Mouse (Mus musculus): ENCODE results near the gene Fbxw25.
"Not testable (repeated sequence)": the region's sequence is repeated elsewhere in the genome, so short reads cannot be mapped to it uniquely, and the experiment has no call there.

Gene Fbxw25

GRCm38 (mm10) chr9:109664552-109664951, at the start of gene Fbxw25:
Fbxw25 (minus strand) TSS chr9:109664652.
- DNase-seq (ENCODE audit: low spot score in 2 of 2): not testable (repeated sequence)

GRCm38 (mm10) chr9:109702600-109702999, 38.1 kb upstream of the Fbxw25 start, which contains the start of gene Fbxw18:
Fbxw18 (minus strand) TSS chr9:109702700.
- not testable (repeated sequence) for DNase-seq (ENCODE audit: low spot score in 2 of 2)

- peak; percentile 18 to 63 for DNase-seq (ENCODE audit: low spot score in 2 of 2)
Measured at GRCm38 (mm10) chr9:109685299-109685698, 20.8 kb upstream of the Fbxw25 start.

GRCm38 (mm10) chr9:109625957-109626356, 38.5 kb downstream of the Fbxw25 start, which contains the start of gene Fbxw24:
Fbxw24 (minus strand) TSS chr9:109626057.
- DNase-seq (ENCODE audit: low spot score in 2 of 2): not testable (repeated sequence)

GRCm38 (mm10) chr9:109606837-109607236, 57.6 kb downstream of the Fbxw25 start:
- not testable (repeated sequence) for DNase-seq (ENCODE audit: low spot score in 2 of 2)

- not testable (repeated sequence) for DNase-seq (ENCODE audit: low spot score in 2 of 2)
Measured at GRCm38 (mm10) chr9:109602128-109602527, 62.3 kb downstream of the Fbxw25 start.

- no peak for DNase-seq (ENCODE audit: low spot score in 2 of 2)
Measured at GRCm38 (mm10) chr9:109597226-109597625, 67.2 kb downstream of the Fbxw25 start.
